Mouse (Mus musculus): Measurements from ENCODE around the gene Gm17409.

- TF ChIP-seq CTCF (conservative IDR thresholded peaks at IDR 0.05; ENCODE audit: insufficient read depth, insufficient read length, low read depth, low read length) = no peak
- no peak for TF ChIP-seq POLR2A (IDR thresholded peaks at IDR 0.05; ENCODE audit: low read depth, low read length)
These were observed 19.4 kb downstream of the Gm17409 start for GRCm38 (mm10) chr2:58489275-58489674.
